Mouse (Mus musculus) liver (tissue): ENCODE results near the gene Gpn2.
A peak's percentile ranks its signal among the peaks of the same experiment; 100 is the strongest.

Experiments used
- DNase-seq: peaks from one replicate; pipeline ENCODE4 v3.0.0-alpha.2; 2020; ENCODE audit warnings: mixed read lengths

Gene Gpn2

DNA sequence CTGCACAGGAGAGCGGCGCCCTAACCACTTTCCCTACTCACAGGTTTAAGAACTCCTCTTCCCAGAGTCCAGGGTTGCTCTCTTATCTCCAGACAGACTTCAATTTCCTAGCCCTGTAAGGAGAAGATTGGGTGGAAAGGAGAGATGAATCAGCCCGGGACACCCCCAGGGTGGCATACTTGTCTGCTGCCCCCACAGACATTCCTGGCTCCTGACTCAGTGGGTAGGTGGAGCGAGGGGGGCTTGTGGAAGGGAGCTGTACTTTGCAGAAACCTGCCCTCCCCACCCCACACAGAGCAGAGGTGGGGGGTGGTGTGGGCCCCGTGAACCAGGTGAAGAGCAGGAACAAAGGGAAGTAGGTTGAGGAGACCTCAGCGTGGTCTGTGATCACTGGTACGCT is 11.4 kb downstream of the Gpn2 start:
- DNase-seq = no peak

- no peak for DNase-seq
These were observed 11.9 kb downstream of the Gpn2 start for GRCm38 (mm10) chr4:133596084-133596483.

DNA sequence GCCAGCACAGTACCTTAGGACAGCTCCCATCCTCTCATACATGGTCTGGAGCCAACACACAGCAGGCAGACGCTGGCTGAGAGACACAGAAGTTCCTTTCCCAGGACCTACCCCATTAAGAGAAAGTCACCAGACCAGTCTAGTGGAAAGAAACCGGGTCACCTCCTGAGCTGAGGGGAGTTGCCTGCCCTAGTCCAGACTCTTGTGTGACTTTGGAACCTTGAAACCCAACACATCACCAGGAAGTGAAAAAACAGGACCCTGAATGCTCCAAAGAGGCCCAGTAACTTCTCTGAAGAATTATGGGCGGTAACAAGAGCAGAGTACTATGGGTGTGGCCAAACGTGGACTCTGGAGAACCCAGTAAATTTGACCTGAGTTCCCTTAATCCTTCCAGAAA is 14.5 kb downstream of the Gpn2 start:
- no peak for DNase-seq

DNA sequence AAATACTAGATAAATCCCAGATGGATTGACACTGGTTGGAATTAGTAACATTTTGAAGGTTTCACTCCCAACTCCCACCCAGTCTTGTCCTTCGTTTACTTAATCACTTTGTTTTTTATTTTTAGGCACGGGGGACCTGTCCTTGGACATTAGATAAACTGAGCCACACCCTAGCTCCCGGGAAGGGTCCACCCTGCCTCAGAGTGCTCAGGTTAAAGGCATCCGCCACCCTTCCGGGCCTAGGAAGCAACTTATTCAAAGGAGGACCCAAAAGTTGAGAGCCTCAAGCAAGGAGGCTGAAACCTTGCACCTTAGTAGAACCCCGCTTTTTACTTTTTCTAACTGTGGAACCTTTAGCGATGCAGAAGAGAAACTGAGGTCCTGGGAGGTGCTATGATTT is 15.0 kb downstream of the Gpn2 start:
- peak; percentile 33 for DNase-seq

DNA sequence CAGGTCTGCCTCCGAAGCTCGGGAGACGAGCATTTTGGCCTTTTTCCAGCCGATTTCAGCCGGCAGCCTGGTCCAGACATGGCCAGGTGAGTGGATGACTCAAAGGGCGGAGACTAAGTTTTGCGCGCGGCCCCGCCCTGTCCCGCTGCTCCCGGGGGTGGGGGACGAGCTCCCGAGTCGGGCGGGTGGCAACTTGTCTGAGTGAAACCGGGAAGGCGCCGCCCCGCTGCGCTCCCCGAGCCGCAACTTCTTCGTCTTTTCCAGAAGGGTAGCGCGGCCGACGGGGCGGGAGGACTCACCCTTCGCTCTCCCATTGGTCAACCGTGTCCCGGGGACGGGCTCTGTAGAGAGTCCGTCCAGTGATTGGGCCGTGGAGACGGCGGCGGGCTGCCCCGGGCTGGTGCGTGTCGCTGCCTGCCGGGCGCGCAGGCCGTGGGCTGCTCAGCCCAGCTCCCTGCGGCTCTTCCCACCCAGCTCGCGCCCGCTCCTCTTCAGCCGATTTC is 15.5 kb downstream of the Gpn2 start:
- DNase-seq = peak; percentile 91

GRCm38 (mm10) chr4:133600306-133600705 is 16.1 kb downstream of the Gpn2 start:
- DNase-seq = no peak

DNA sequence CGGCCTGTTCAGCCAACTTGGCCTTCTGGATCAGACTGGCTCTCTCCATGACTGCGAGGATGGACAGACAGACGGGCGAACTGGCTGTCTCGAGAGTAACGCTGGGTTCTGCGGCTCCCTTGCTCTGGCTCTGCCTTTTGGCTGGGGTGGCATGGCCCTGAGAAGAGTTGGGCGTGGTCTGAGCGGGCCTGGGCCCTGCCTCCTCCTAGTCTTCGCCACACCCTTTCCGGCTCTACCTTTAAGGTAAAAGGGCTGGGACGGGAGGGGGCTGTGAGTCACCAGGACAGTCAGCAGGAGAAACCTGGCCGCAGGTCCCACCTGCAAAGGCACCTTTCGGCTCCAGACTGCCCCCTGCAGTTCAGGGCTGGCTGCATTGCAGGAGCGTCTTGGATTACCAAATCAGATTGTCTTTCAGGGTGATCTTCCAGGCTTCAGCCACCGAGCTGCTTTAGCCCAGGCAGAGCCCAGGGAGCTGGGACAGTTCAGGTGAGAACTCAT is 17.6 kb downstream of the Gpn2 start, which contains the start of gene Sfn:
Gene Sfn (minus strand): TSS at position 448 of the 498 bp plus-strand sequence.
- peak; percentile 65 for DNase-seq

GRCm38 (mm10) chr4:133603056-133603455 is 18.9 kb downstream of the Gpn2 start:
- no peak for DNase-seq

DNA sequence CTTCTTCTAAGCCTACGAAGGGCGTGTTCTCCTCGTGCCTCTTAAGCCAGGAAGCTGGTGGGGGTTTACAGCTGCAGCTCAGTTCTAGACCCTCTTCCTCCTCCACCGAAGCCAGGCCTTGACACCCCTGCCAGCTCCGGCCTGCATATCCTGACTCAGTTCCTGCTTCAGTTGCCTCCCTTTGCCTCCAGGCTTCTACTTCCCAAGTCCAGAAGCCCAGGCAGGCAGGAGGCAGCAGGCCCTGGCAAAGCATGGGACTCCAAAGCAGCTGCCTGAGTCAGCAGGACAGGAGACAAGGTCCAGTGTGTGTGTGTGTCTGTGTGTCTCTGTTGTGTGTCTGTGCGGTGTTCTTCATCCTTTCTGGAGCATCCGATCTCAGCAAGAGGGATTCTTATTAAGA is 20.0 kb downstream of the Gpn2 start:
- no peak for DNase-seq

DNA sequence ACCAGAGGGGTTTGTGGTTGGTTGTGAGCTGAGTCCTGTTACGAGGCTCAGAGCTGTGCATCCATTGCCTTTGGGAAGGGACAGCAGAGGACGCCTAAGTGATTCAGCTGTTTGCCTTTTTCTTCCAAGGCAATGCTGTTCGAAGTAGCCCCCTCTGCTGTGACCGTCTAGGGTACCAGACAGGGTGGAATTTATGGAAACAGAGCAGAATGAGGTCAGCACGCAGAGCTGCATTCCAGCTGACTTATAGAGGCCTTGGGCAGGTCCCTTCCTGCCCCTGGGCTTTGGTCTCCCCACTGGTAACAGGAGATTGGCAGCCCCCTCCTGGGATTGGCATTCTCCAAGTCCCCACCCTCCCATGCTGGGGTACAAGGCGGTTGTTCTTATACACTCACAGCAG is 20.7 kb downstream of the Gpn2 start:
- DNase-seq = no peak

- DNase-seq = no peak
These were observed 21.2 kb downstream of the Gpn2 start for GRCm38 (mm10) chr4:133605330-133605729.

GRCm38 (mm10) chr4:133607284-133607683 is 23.1 kb downstream of the Gpn2 start:
- DNase-seq = no peak

- DNase-seq = peak; percentile 88
These were observed 25.6 kb downstream of the Gpn2 start for GRCm38 (mm10) chr4:133609719-133610118.

- no peak for DNase-seq
These were observed 27.7 kb downstream of the Gpn2 start for GRCm38 (mm10) chr4:133611815-133612214.

DNA sequence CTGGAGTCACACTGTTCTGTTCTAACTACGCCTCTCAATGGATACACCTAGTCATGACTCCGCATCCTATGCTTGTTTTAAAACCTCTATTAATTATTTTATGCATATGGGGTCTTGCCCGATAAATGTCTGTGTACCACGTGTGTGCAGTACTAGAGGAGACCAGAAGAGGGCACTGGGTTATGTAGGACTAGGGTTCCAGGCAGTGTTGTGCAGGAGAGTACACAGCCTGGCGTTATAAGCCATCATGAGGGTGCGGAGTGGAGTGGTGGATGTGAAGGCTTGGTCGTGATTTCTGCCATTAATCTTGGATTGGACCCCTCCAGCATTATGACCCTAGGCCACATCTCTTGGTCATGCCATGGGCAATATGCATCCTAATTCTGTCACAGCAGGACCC is 28.3 kb downstream of the Gpn2 start:
- DNase-seq = no peak

GRCm38 (mm10) chr4:133613026-133613425 is 28.9 kb downstream of the Gpn2 start:
- no peak for DNase-seq

- DNase-seq = no peak
These were observed 29.7 kb downstream of the Gpn2 start for GRCm38 (mm10) chr4:133613867-133614266.

- no peak for DNase-seq
These were observed 30.2 kb downstream of the Gpn2 start for GRCm38 (mm10) chr4:133614274-133614761.

DNA sequence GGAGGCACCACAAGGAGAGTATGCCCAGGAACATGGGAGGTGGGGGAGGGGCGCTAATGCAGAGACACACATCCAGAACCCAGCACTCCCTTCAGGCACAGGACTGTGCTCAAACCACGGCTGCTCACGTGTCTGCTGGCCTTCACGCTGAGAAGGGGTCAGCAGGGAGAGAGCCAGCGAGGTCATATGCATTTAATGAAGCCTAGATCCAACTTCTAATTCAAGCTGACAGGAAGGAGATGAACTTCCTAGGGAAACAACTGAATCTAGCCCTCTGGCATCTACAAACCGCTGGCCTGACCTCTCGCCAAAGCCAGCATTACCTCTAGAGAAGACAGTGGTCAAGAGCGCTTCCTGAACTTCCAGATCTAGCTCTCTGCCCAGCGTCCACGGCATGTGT is 31.3 kb downstream of the Gpn2 start:
- no peak for DNase-seq

DNA sequence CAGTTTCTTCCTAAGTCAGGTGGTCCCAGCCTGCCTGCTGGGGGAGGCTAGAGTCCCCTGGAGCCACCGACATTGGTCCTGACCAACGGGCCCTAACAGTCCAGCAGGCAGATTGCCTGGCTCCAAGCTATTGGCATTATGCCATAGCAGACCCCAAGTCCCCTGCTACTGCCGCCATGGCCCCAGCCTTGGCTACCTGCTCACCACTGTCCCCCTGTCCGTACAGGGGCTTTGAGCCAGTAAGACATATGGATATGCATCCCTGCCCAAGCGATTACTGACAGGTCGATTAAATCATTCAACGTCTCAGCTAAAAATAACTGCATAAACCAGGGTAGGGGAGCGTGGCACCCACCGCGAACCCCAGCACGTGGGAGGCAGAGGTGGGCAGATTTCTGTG is 33.8 kb downstream of the Gpn2 start:
- no peak for DNase-seq

GRCm38 (mm10) chr4:133619473-133620136 is 35.4 kb downstream of the Gpn2 start:
- no peak for DNase-seq

DNA sequence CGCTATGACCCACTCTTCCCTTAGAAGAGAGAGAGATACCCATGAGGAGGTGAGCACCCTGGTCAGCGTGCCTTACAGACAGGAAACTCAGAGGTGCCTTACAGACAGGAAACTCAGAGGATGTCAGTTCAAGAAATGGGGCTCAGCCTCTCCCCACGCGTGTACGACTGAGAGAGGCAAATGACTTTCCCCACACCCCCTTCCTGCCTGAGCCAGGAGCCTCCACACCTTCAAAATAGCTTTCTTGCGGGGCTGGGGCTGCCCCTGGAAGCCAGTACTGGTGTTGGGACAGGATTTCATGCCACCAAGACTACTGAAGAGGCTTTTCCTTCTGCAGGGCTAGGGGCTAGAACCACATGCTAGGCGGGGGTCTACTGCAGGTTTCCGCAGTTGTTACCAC is 36.5 kb downstream of the Gpn2 start:
- DNase-seq = no peak

GRCm38 (mm10) chr4:133622161-133622695 is 38.1 kb downstream of the Gpn2 start:
- no peak for DNase-seq

DNA sequence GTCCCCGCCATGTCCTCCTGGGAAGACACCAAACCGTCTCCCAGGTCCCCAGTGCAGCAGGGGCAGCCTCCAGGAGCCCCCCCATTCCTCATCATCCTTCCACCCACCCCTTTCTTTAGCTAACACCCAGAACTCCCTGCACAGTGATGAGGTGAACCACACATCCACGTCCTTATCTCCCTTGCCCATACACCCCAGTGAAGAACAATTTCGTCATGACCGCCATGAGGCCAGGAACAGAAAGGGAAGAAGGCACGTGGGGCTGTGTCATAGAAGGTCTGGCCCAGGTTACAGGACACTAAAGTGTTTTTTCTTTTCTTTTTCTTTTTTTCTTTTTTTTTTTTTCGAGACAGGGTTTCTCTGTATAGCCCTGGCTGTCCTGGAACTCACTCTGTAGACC is 40.7 kb downstream of the Gpn2 start:
- DNase-seq = peak; percentile 49
